Mouse (Mus musculus): Measurements from ENCODE around the gene Ttc6. TPM values are rescaled to one million over a fixed set of nuclear protein-coding genes. Genes with fewer than 3 reads are reported as not detected.

Gene Ttc6
- polyA plus RNA-seq, 1 experiment from 2014 or later, result not detected

GRCm38 (mm10) chr12:57684967-57685423 is 121.1 kb downstream of the Ttc6 start:
- no peak overlapping the region for H3K4me3 ChIP-seq (ENCODE audit: inconsistent target)
- WGBS (ENCODE audit: missing documents), result 8% methylated on average over 9 of the region's 9 CpGs

GRCm38 (mm10) chr12:57709966-57710365 is 146.1 kb downstream of the Ttc6 start:
- Histone ChIP-seq H3K27ac (no peak overlapping the region), H3K36me3 (ENCODE audit: inconsistent target) (no peaks in the 10 kb centered on the region), H3K79me2 (ENCODE audit: inconsistent target) (no peaks in the 10 kb centered on the region), H3K4me3 (ENCODE audit: inconsistent target) (no peak overlapping the region)
- 100% methylated on average over 1 of the region's 1 CpGs for WGBS (ENCODE audit: missing documents)

More at GRCm38 (mm10) chr12:57684967-57685423, 121.1 kb downstream of the Ttc6 start:
- Histone ChIP-seq H3K36me3 (ENCODE audit: inconsistent target) (no peaks in the 10 kb centered on the region), H3K27ac (no peak overlapping the region), H3K79me2 (ENCODE audit: inconsistent target) (no peaks in the 10 kb centered on the region)

- Histone ChIP-seq H3K36me3 (ENCODE audit: inconsistent target) (no peaks in the 10 kb centered on the region), H3K27ac (no peak overlapping the region), H3K79me2 (ENCODE audit: inconsistent target) (no peaks in the 10 kb centered on the region), H3K4me3 (ENCODE audit: inconsistent target) (no peak overlapping the region)
- 86% methylated on average over 7 of the region's 7 CpGs for WGBS (ENCODE audit: missing documents)
Measured at GRCm38 (mm10) chr12:57764720-57765119, 200.8 kb downstream of the Ttc6 start.

DNA sequence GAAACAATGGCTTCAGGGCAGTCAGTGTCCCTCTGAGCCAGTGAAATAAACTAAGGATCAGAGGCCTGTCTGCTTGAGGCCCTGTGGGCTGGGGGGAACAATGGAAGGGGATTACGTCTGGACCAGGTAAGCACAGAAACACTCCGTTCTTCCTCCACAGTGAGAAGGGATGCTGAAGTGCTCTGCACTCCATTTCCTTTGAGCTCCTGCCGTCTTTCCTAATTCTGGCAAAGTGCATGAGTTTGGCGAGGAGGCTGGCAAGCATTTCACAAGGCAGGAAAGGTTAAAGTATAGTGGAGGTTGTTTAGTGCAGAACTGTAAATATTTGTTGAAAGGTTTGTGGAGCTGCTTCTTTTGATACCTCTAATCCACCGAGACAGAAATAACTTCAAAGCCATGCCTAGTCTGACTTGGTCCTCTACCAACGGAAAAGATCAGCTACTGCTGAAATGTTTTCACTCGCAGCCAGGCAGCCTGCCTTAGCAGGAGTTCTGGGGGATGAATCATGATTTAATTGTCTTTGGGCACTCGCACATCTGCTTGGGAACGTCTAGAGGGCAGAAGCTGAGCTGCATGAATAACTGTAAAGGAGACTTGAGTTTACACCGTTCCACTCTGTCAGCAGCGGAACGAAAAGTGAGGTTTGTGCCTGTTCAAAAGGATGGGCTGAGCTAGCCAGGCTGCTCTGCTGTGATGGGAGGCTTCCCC is 212.5 kb downstream of the Ttc6 start:
- Histone ChIP-seq H3K27ac (no peak overlapping the region), H3K79me2 (ENCODE audit: inconsistent target) (no peaks in the 10 kb centered on the region), H3K4me3 (ENCODE audit: inconsistent target) (no peak overlapping the region), H3K36me3 (ENCODE audit: inconsistent target) (no peaks in the 10 kb centered on the region)
- 39% methylated on average over 12 of the region's 12 CpGs for WGBS (ENCODE audit: missing documents)

GRCm38 (mm10) chr12:57781926-57782325 is 218.0 kb downstream of the Ttc6 start:
- H3K79me2 ChIP-seq (ENCODE audit: inconsistent target), result no peaks in the 10 kb centered on the region
- 88% methylated on average over 5 of the region's 5 CpGs for WGBS (ENCODE audit: missing documents)
- H3K36me3 ChIP-seq (ENCODE audit: inconsistent target), result no peaks in the 10 kb centered on the region
- H3K4me3 ChIP-seq (ENCODE audit: inconsistent target), result no peak overlapping the region
- no peak overlapping the region for H3K27ac ChIP-seq

- Histone ChIP-seq H3K79me2 (ENCODE audit: inconsistent target) (no peaks in the 10 kb centered on the region), H3K27ac (no peak overlapping the region), H3K4me3 (ENCODE audit: inconsistent target) (no peak overlapping the region), H3K36me3 (ENCODE audit: inconsistent target) (no peaks in the 10 kb centered on the region)
- WGBS (ENCODE audit: missing documents), result 31% methylated on average over 5 of the region's 5 CpGs
Measured at GRCm38 (mm10) chr12:57787471-57787870, 223.6 kb downstream of the Ttc6 start.

Other genes starting within 250 kb of the Ttc6 start
- gene Foxa1, start 17.2 kb upstream of the Ttc6 start, polyA plus RNA-seq (2018), result not detected in 3 replicates

Measured in macrophage (primary cell).